Mouse (Mus musculus) heart, embryonic 13.5 days (tissue): ENCODE data around the gene Ism2. TPM values are rescaled to one million over a fixed set of nuclear protein-coding genes. Genes with fewer than 3 reads are reported as not detected.

Experiments
- microRNA-seq: library from miRNA; unstranded; fragments of <30 nt; microRNA quantifications from one replicate; pipeline ENCODE4, GENCODE M21; 2016
- polyA plus RNA-seq: library from polyadenylated mRNA; unstranded; fragments of >200 nt; fragmentation: Nextera tagmentation; extraction: Ambion mirVana; gene quantifications from 2 replicates; pipeline ENCODE4 v1.2.1, GENCODE M21; 2015

Gene Ism2
- polyA plus RNA-seq, 1 experiment from 2014 or later = 0.90 TPM

Small RNA genes within 50 kb of the gene (microRNA-seq; reads per million reads assigned to microRNA genes)
- gene Gm47293 = not detected

Other genes starting within 250 kb of the Ism2 start
- 0.23 and 0.38 TPM in 2 replicates for gene Ngb, start 197.2 kb downstream of the Ism2 start, polyA plus RNA-seq
- gene Gstz1, start 152.5 kb downstream of the Ism2 start, polyA plus RNA-seq = 27.8 and 31.2 TPM in 2 replicates
- 10.9 and 11.9 TPM in 2 replicates for gene Pomt2, start 151.7 kb downstream of the Ism2 start, polyA plus RNA-seq
- 0.59 and 0.76 TPM in 2 replicates for gene Samd15, start 100.0 kb downstream of the Ism2 start, polyA plus RNA-seq
- 1.4 and 1.5 TPM in 2 replicates for gene Tmed8, start 99.3 kb downstream of the Ism2 start, polyA plus RNA-seq
- gene Noxred1, start 61.0 kb downstream of the Ism2 start, polyA plus RNA-seq = 0.60 and 0.80 TPM in 2 replicates
- gene Vipas39, start 33.4 kb downstream of the Ism2 start, polyA plus RNA-seq = 32.4 and 34.4 TPM in 2 replicates
- 174 and 206 TPM in 2 replicates for gene Ahsa1, start 33.2 kb downstream of the Ism2 start, polyA plus RNA-seq
- gene Sptlc2, start 88.7 kb upstream of the Ism2 start, polyA plus RNA-seq = 63.9 and 64.2 TPM in 2 replicates
- 269 and 303 TPM in 2 replicates for gene Slirp, start 144.2 kb upstream of the Ism2 start, polyA plus RNA-seq
- 34.2 and 37.2 TPM in 2 replicates for gene Alkbh1, start 144.3 kb upstream of the Ism2 start, polyA plus RNA-seq
- gene Snw1, start 172.6 kb upstream of the Ism2 start, polyA plus RNA-seq = 78.7 and 84.5 TPM in 2 replicates
- not detected in 2 replicates for gene Gm5788, start 195.0 kb upstream of the Ism2 start, polyA plus RNA-seq
- gene Gm8300, start 214.6 kb upstream of the Ism2 start, polyA plus RNA-seq = not detected in 2 replicates